Mouse (Mus musculus): ENCODE results near the gene Ndufab1.
A peak's percentile ranks its signal among the peaks of the same experiment; 100 is the strongest.

The Ndufab1 gene

DNA sequence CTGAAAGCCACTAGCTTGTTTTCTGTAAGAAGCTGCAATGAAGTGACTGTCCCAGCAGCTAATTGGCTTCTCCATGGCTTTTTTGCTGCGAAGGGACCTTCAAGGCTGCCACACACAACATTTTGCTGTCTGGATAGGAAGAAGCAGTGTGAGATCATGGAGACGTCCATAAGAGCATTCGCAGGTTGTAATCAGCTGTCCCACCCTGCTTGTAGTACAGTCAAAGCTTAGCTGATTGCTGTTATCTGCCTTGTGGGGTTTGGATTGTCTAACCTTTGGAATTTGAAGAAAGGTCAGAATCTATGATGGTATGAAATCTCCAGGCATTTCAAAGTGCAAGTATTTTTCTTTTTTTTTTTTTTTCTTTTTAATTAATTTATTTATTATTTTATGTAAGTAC is 27.3 kb downstream of the Ndufab1 start:
- DNase-seq (ENCODE audit: extremely low read depth, insufficient read length, low spot score) = no peak

- DNase-seq (ENCODE audit: extremely low read depth, insufficient read length, low spot score) = no peak
Measured at GRCm38 (mm10) chr7:122067517-122068381, 33.9 kb downstream of the Ndufab1 start.

- DNase-seq (ENCODE audit: extremely low read depth, insufficient read length, low spot score) = peak; percentile 99
Measured at GRCm38 (mm10) chr7:122066945-122067516, 34.7 kb downstream of the Ndufab1 start, which contains the start of the genes Ubfd1 and Ears2. Gene Ubfd1 (plus strand): TSS chr7:122067175. Gene Ears2 (minus strand): TSS chr7:122067263.

- DNase-seq (ENCODE audit: extremely low read depth, insufficient read length, low spot score) = peak; percentile 12
Measured at GRCm38 (mm10) chr7:122066102-122066944, 35.4 kb downstream of the Ndufab1 start.

DNA sequence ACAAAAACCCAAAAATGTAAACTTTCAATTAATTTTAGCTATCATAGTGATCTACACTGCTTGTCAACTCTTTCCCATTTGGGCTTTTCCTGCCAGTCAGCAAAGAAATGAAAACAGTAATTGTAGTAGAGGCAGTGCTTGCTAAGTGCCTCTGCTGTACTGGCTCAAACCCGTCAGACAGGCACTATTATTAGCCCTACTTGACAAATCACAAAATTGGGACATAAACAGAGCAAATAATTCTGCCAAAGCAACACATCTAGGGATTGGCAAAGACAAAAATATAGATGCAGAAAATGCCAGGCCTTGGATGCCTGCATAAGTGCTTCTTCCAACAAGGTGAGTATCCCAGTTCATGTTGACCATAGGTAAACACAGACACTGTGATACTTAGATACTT is 36.0 kb downstream of the Ndufab1 start:
- no peak for DNase-seq (ENCODE audit: extremely low read depth, insufficient read length, low spot score)

GRCm38 (mm10) chr7:122056633-122057032 is 45.1 kb downstream of the Ndufab1 start:
- DNase-seq (ENCODE audit: extremely low read depth, insufficient read length, low spot score) = no peak

DNA sequence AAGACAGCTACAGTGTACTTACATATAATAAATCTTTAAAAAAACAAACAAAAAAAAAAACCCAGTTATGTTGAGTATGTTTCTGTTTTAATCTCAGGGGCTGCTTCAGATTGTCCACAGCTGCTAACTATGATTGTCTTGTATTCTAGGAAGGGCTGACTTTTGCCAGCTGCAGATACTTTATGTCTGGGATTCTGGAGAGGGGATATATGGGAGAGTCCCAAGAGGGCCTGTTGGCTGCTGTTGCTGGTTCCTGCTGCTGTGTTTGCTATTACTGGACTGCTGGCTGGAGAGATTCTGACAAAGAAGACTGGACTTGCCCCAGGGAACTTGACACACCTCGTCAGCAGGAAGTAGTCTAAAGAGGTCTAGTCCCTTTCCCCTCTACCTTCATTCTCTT is 50.9 kb downstream of the Ndufab1 start:
- DNase-seq (ENCODE audit: extremely low read depth, insufficient read length, low spot score) = no peak

- DNase-seq (ENCODE audit: extremely low read depth, insufficient read length, low spot score) = no peak
Measured at GRCm38 (mm10) chr7:122048191-122048590, 53.5 kb downstream of the Ndufab1 start.

GRCm38 (mm10) chr7:122046813-122047212 is 54.9 kb downstream of the Ndufab1 start:
- no peak for DNase-seq (ENCODE audit: extremely low read depth, insufficient read length, low spot score)

DNA sequence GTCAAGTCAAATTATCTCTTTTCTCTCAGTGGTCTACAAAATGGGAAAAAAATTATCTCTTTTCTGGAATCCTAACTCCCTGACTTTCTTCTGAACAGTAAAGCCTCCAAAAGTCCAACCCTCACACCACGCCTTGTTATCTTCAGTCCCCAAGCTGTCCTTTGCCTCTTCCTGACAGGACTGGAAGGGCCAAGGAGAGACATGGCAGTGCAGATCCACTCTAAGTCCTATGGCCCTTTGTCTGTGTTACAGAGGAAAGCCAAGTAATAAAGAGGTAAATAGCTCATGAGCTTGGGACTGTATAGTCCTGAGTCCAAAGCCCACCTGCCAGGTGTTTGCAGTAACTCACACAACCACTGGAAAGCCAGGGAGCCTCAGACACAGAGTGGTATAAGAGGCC is 56.0 kb downstream of the Ndufab1 start:
- DNase-seq (ENCODE audit: extremely low read depth, insufficient read length, low spot score) = no peak

DNA sequence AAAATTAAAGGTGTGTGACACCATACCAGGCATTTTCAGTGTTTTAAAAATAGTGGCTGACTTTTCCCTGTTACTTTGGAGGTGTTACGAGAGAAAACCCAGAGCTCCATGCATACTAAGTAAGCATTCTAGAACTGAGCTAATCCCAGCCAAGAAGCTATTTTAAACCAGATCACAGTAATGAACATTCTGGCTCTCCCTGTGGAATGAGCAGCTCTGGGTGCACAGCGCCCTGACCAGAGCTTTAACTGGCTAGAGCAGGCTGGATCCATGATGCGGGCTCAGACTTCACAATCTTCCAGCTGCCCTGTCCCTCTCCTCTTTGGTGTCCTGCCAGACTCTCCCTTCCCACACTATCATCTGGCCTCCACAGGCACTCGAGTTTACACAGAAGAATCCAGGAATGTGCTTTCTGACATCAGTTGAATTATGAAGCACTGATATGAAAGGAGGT is 56.5 kb downstream of the Ndufab1 start:
- DNase-seq (ENCODE audit: extremely low read depth, insufficient read length, low spot score) = no peak

DNA sequence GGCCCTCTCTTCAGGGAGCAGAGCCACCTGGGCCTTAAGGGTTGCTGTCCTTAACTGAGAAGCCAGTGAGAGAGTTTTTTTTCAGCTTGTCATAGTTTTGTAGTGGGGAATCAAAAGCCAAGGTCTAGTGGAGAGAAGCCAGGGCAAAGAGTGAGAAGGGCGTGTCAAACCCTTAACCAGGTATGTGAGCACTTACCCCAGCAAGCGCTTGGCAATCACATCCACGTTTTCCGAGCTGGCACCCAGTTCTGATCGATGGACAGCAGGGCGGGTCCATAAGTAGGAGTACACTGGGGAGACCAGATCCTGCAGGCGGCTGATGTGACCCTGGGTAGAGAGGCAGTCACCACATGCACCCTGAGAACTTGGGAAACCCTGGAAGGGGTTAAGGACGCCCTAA is 57.6 kb downstream of the Ndufab1 start:
- no peak for DNase-seq (ENCODE audit: extremely low read depth, insufficient read length, low spot score)
